Mouse (Mus musculus): ENCODE measurements around the gene Capg. TPM values are rescaled to one million over a fixed set of nuclear protein-coding genes. Genes with fewer than 3 reads are reported as not detected.

The Capg gene
- total RNA-seq (2015), result 24.4 and 25.5 TPM in 2 replicates
- 42.7 and 60.1 TPM in 2 replicates for total RNA-seq (2017)

DNA sequence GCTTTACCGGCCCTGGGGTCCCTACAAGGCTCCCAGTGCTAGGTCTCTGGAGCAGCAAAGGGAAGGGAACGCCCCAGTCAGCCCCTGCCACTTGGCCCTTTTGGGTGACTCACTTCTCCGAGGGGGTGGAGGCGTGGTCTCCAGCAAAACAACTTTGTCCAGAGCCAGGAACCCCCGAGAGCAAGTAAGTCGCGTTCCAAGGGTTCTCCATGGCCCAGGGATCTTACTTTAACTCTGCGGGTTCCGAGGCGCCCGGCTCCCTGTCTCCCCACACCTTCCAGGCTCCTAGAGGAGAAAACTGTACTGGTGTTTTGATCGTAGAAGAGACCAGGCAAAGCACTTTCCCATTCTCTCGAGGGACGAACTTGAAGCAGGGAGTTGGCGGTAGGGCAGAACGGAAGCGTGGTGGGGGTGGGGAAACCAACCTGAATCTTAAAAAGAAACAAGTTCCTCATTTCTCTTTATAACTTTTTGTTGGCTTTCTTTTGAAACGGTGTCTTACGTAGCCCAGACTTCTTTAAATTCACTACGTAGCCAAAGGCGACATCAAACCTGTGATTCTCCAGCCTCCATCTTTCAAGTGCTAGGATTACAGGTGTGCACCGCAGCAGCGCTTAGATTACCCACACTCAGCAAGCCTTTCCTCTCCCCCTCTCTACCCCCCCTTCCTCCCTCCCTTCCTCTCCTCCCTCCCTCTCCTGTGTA lies at the start of gene Capg:
Capg (plus strand) TSS at position 109 of the 705 bp plus-strand sequence.
- peak; percentile 81 for ATAC-seq (replicated peaks; ENCODE audit: poor library complexity)

DNA sequence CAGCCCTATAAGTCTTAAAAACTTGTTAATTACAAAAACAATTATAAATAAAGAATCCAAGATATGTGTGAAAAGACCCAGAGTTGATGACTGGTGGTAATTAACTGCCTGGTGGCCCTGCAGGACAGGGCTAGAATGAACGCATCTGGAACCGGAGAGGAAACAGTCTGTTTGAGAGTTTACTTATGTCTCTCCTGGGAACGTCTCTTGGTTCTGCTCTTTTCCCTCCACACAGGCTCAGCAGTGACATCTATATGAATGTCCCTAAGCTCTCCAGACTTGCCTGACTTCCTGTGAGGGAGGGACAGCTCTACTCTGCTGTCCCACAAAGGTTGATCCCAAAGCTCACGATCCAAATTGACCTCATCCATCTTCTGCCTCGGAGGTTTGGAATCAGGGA lies 45.2 kb upstream of the Capg start:
- no peak for ATAC-seq (replicated peaks; ENCODE audit: poor library complexity)

GRCm38 (mm10) chr6:72503309-72503708 lies 40.9 kb upstream of the Capg start:
- peak; percentile 87 for ATAC-seq (replicated peaks; ENCODE audit: poor library complexity)

DNA sequence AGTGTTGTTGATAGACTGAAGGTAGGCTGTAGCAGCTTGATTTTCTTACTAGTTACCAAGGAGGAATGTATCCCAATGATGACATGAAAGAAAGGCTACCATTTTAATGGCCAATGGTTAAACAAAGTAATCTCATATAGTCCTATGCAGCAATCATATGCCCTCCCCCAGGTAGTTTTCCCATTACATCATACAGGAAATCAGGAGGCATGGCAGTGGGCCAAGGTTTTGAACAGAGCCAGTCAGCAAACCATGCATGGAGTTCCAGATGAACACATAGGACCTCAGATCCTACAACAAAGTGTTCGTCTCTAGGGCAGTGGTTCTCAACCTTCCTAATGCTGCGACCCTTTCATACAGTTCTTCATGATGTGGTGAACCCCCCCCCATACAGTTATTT lies 40.3 kb upstream of the Capg start:
- no peak for ATAC-seq (replicated peaks; ENCODE audit: poor library complexity)

- no peak for ATAC-seq (replicated peaks; ENCODE audit: poor library complexity)
These were observed 38.1 kb upstream of the Capg start for GRCm38 (mm10) chr6:72506104-72506503.

- no peak for ATAC-seq (replicated peaks; ENCODE audit: poor library complexity)
These were observed 35.6 kb upstream of the Capg start for GRCm38 (mm10) chr6:72508596-72508995.

GRCm38 (mm10) chr6:72509872-72510435 lies 34.2 kb upstream of the Capg start:
- no peak for ATAC-seq (replicated peaks; ENCODE audit: poor library complexity)

- no peak for ATAC-seq (replicated peaks; ENCODE audit: poor library complexity)
These were observed 33.3 kb upstream of the Capg start for GRCm38 (mm10) chr6:72510686-72511421.

DNA sequence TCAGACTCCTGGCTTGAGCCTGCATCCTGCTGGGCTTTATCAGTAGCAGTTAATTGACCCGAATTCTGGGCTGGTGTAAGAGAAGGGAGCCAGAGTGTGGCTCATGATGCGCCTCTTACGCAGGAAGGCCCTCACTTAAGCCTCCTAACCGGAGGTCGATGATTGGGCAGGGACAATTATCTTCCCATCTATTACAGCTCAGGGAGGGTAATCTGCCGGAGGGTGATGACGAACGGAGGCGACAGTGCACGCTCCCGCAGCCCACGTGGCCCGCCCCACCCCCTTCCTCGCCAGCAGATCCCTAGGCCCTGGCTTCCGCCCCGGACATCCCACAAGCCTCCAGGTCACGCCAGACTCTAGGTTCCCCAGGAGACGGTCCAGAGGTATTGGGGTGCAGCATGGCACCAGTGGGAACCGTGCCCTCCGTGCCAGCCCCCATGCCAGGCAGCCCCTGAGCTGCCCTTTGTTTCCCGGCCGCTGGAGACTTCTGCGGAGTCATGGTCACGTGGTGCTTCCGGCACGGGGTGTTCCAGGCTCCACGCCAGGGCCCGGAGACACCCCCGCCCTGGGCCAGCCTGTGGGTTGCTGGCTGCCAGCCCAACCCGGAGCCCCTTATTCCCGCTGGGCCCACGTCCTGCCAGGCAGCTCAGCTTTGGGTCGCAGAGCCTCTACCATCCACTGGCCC lies 31.7 kb upstream of the Capg start:
- peak; percentile 90 for ATAC-seq (replicated peaks; ENCODE audit: poor library complexity)

DNA sequence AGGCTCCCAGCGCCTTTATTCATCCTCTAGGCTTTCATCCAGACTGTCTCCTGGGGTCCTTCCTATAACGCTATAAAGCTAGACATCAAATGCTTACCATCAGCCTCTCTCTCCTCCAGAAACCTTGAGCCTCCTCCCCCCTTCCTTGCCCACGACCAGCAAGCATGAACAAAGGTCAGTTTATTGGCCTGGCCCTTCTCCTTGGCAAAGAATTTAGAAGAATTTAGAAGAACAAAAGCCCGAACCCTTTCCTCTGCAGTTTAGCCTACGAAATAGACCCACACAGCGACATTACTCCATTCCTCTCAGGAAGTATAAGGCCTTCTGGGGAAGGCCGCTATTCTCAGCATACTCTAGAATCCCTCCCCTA lies 31.1 kb upstream of the Capg start:
- no peak for ATAC-seq (replicated peaks; ENCODE audit: poor library complexity)

DNA sequence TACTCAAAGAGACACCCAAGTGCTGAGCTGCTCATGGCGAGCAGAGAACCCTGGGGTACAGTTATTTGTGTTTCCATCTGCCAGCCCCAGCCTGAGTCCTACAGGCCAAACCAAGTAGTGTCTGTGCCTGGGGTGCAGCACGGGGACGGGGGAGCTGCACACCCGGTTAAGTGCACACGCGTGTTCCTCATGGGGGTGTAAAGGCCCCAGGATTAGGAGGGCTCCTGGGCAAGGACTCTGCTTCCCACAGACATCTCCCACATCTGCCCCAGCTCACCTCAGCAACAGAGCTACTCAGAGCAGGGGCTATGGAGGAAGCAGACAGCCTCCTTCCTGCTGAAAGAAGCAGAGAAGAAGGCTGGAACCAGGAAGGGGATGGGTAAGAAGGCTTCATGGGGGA lies 28.5 kb upstream of the Capg start:
- no peak for ATAC-seq (replicated peaks; ENCODE audit: poor library complexity)

- ATAC-seq (replicated peaks; ENCODE audit: poor library complexity), result peak; percentile 43
These were observed 25.3 kb upstream of the Capg start for GRCm38 (mm10) chr6:72518842-72519241.

- no peak for ATAC-seq (replicated peaks; ENCODE audit: poor library complexity)
These were observed 24.9 kb upstream of the Capg start for GRCm38 (mm10) chr6:72519303-72519702.

DNA sequence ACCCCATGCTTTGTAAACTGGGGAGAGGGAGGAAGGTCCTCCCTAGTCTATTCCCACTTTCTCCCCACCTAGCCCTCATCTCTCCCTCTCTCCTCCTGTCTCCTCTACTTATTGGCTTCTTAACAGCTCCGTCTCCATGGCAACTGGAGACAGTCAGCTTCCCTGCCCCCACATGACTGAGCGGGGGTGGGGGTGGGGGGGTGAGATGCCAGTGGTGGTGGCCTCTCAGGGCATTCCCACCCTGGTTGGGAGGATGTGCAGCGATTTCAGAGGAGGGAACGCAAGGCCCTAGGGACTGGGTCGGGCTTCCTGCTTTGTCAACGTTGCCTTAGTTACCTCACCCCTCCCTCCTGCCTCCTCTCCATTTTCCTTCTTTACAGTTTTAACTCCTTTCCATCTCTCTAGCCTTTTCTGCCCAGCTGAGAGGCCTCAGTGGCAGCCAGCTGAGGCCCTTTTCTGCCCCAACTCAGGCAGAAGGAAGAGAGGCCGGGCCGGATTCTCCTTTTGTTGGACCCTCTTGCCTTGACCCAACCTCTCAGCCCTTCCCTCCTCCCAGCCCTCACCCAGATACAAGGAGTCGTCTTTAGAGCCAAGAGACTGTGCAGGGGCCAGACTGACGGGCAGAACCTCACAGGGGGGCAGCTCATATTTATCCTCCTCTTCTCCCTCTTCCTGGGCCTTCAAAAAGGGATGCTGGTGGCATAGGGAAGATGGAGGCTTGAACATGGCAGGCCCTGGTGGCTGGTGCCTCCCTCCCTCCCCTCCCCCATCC lies 24.1 kb upstream of the Capg start:
- ATAC-seq (replicated peaks; ENCODE audit: poor library complexity), result no peak

DNA sequence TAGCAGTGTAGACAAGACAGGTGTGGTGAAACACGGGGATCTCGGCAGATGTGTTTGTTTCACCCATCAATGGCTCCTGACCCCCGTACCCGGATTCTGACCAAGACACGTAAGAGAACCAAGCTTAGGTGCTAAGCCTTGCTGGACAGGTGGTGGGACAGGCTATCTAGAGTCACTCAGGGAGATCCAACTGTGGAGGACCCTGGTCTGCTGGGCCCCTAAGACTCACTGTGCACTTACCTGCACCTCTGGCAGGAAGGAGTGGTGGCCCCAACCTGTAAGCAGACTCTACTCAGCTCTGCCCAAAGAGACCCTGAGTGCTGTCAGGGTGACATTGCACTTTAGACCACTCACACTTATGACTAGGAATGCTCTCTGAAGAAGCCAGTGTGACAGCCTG lies 23.3 kb upstream of the Capg start:
- ATAC-seq (replicated peaks; ENCODE audit: poor library complexity), result no peak

- ATAC-seq (replicated peaks; ENCODE audit: poor library complexity), result no peak
These were observed 22.6 kb upstream of the Capg start, which contains the start of gene Sh2d6 for GRCm38 (mm10) chr6:72521607-72522006. Gene Sh2d6, minus strand, starts transcription at chr6:72521707.

DNA sequence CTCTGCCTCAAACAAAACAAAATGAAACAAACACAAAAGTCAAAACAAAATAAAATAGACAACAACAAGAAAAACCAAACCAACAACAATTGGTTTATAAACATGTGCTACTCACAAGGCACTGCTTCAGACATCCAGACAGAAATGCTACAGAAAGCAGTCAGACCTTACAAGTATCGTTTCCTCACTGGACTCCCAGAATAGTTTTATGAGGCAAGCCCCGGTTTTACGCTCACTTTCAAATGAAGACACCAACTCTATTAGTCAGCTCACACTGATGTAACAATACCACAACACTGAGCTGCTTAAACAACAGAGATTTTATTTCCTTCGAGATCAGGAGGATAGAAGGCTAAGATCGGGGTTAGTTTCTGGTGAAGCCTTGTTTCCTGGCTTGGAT lies 21.9 kb upstream of the Capg start:
- peak; percentile 45 for ATAC-seq (replicated peaks; ENCODE audit: poor library complexity)

DNA sequence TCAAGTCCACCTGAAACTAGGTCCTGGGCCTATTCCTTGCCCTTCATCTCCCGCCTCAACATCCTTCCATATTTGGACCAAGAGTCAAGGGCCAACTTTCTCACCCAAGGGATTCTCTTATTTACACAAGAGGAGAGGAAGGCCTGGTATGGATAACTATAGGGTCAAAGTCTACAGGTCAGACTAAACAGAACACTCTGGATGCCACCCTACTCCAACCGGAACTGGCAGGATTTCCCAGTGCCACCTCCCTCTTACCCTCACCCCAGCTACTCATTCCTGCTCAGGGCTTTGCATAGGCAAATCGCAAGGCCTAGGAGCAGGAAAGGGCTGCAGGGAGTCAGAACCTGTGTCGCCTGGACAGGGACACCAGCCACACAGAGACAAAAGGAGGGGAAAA lies 21.0 kb upstream of the Capg start:
- ATAC-seq (replicated peaks; ENCODE audit: poor library complexity), result no peak

GRCm38 (mm10) chr6:72524160-72524559 lies 20.0 kb upstream of the Capg start:
- no peak for ATAC-seq (replicated peaks; ENCODE audit: poor library complexity)

GRCm38 (mm10) chr6:72527070-72527469 lies 17.1 kb upstream of the Capg start:
- ATAC-seq (replicated peaks; ENCODE audit: poor library complexity), result no peak
